Mouse (Mus musculus): Measurements from ENCODE around the gene Pum2. TPM values are rescaled to one million over a fixed set of nuclear protein-coding genes. Genes with fewer than 3 reads are reported as not detected.

Gene Pum2
- polyA plus RNA-seq, 1 experiment, result 9.0 TPM

GRCm38 (mm10) chr12:8754116-8754515 lies 80.2 kb downstream of the Pum2 start:
- Histone ChIP-seq H3K4me1 (peaks cover 9% of the 10 kb centered on the region), H3K9me3 (peaks cover 13% of the 10 kb centered on the region), H3K27me3 (replicated peaks) (no peaks in the 10 kb centered on the region), H3K4me3 (replicated peaks) (no peak overlapping the region), H3K36me3 (replicated peaks; ENCODE audit: low read length) (peaks cover 82% of the 10 kb centered on the region)
- no peak for TF ChIP-seq GATA1 (IDR thresholded peaks at IDR 0.05; ENCODE audit: borderline replicate concordance, low read length)
- TF ChIP-seq FLI1 (IDR thresholded peaks at IDR 0.05; ENCODE audit: low read length), result no peak

- Histone ChIP-seq H3K27me3 (replicated peaks) (peaks cover 4% of the 10 kb centered on the region), H3K4me1 (peaks cover 10% of the 10 kb centered on the region), H3K36me3 (replicated peaks; ENCODE audit: low read length) (peaks cover 47% of the 10 kb centered on the region), H3K4me3 (replicated peaks) (no peak overlapping the region), H3K9me3 (peaks cover 13% of the 10 kb centered on the region)
- TF ChIP-seq GATA1 (IDR thresholded peaks at IDR 0.05; ENCODE audit: borderline replicate concordance, low read length) (no peak), FLI1 (IDR thresholded peaks at IDR 0.05; ENCODE audit: low read length) (no peak)
Measured at GRCm38 (mm10) chr12:8758029-8758428, 84.1 kb downstream of the Pum2 start.

- no peak for TF ChIP-seq GATA1 (IDR thresholded peaks at IDR 0.05; ENCODE audit: borderline replicate concordance, low read length)
- Histone ChIP-seq H3K36me3 (replicated peaks; ENCODE audit: low read length) (peaks cover 36% of the 10 kb centered on the region), H3K4me3 (replicated peaks) (no peak overlapping the region), H3K9me3 (peaks cover 15% of the 10 kb centered on the region), H3K4me1 (peaks cover 11% of the 10 kb centered on the region), H3K27me3 (replicated peaks) (peaks cover 4% of the 10 kb centered on the region)
Measured at GRCm38 (mm10) chr12:8759115-8759514, 85.2 kb downstream of the Pum2 start.

GRCm38 (mm10) chr12:8759779-8760178 lies 85.8 kb downstream of the Pum2 start:
- TF ChIP-seq FLI1 (IDR thresholded peaks at IDR 0.05; ENCODE audit: low read length), result no peak
- TF ChIP-seq GATA1 (IDR thresholded peaks at IDR 0.05; ENCODE audit: borderline replicate concordance, low read length), result no peak
- Histone ChIP-seq H3K4me1 (peaks cover 11% of the 10 kb centered on the region), H3K27me3 (replicated peaks) (peaks cover 6% of the 10 kb centered on the region), H3K9me3 (peaks cover 15% of the 10 kb centered on the region), H3K4me3 (replicated peaks) (no peak overlapping the region), H3K36me3 (replicated peaks; ENCODE audit: low read length) (peaks cover 30% of the 10 kb centered on the region)

- Histone ChIP-seq H3K4me1 (peaks cover 5% of the 10 kb centered on the region; the same call in 1 of the 2 replicates), H3K27me3 (replicated peaks) (peaks cover 8% of the 10 kb centered on the region), H3K9me3 (peaks cover 15% of the 10 kb centered on the region), H3K4me3 (replicated peaks) (no peak overlapping the region), H3K36me3 (replicated peaks; ENCODE audit: low read length) (peaks cover 22% of the 10 kb centered on the region)
- TF ChIP-seq GATA1 (IDR thresholded peaks at IDR 0.05; ENCODE audit: borderline replicate concordance, low read length) (no peak), FLI1 (IDR thresholded peaks at IDR 0.05; ENCODE audit: low read length) (no peak)
Measured at GRCm38 (mm10) chr12:8760561-8760960, 86.6 kb downstream of the Pum2 start.

GRCm38 (mm10) chr12:8761058-8761457 lies 87.1 kb downstream of the Pum2 start:
- peaks cover 20% of the 10 kb centered on the region for H3K36me3 ChIP-seq (replicated peaks; ENCODE audit: low read length)
- no peak for TF ChIP-seq GATA1 (IDR thresholded peaks at IDR 0.05; ENCODE audit: borderline replicate concordance, low read length)
- no peak for TF ChIP-seq FLI1 (IDR thresholded peaks at IDR 0.05; ENCODE audit: low read length)
- peaks cover 15% of the 10 kb centered on the region for H3K9me3 ChIP-seq
- H3K27me3 ChIP-seq (replicated peaks), result peaks cover 10% of the 10 kb centered on the region
- H3K4me1 ChIP-seq, result peaks cover 5% of the 10 kb centered on the region; the same call in 1 of the 2 replicates
- H3K4me3 ChIP-seq (replicated peaks), result no peak overlapping the region

GRCm38 (mm10) chr12:8762667-8763066 lies 88.7 kb downstream of the Pum2 start:
- TF ChIP-seq FLI1 (IDR thresholded peaks at IDR 0.05; ENCODE audit: low read length) (no peak), GATA1 (IDR thresholded peaks at IDR 0.05; ENCODE audit: borderline replicate concordance, low read length) (no peak)
- Histone ChIP-seq H3K9me3 (peaks cover 7% of the 10 kb centered on the region), H3K4me3 (replicated peaks) (no peak overlapping the region), H3K36me3 (replicated peaks; ENCODE audit: low read length) (peaks cover 4% of the 10 kb centered on the region), H3K4me1 (peaks cover 5% of the 10 kb centered on the region; the same call in 1 of the 2 replicates), H3K27me3 (replicated peaks) (peaks cover 13% of the 10 kb centered on the region)

DNA sequence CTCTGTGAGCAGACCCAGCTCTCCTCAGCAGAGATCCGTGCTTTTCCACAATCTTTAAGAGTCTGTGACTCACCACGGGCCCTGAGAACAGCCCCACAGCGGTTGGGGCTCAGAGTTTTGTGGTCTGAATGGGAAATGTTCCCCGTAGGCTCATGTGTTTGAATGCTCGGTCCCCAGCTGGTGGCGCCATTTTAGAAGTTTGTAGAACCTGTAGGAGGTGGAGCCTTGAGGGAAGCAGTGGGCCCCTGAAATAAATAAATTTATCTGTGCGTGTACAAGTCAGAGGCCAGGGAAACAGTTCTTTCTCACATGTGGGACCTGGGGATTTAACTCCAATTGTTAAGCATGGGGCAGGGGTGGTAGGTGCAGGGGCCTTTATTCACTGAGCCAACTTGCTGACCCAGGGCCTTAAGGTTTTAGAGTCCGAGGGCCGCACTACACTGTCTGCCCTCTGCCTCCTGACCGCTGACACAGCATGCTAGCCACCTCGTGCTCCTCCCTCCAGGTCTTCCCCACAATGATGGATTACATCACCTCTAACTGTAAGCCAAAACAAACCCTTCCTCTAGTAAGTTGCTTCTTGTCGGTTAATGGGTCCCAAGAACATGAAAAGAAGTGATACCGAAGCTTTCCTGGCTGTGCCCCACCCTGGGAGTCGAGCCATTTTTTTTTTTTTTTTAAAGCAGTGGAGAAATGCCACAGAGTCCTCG lies 90.4 kb downstream of the Pum2 start:
- peaks cover 9% of the 10 kb centered on the region for H3K9me3 ChIP-seq
- H3K36me3 ChIP-seq (replicated peaks; ENCODE audit: low read length), result no peaks in the 10 kb centered on the region
- TF ChIP-seq FLI1 (IDR thresholded peaks at IDR 0.05; ENCODE audit: low read length), result no peak
- TF ChIP-seq GATA1 (IDR thresholded peaks at IDR 0.05; ENCODE audit: borderline replicate concordance, low read length), result no peak
- no peak overlapping the region for H3K4me3 ChIP-seq (replicated peaks)
- H3K27me3 ChIP-seq (replicated peaks), result peaks cover 18% of the 10 kb centered on the region
- H3K4me1 ChIP-seq, result peaks cover 5% of the 10 kb centered on the region; the same call in 1 of the 2 replicates

DNA sequence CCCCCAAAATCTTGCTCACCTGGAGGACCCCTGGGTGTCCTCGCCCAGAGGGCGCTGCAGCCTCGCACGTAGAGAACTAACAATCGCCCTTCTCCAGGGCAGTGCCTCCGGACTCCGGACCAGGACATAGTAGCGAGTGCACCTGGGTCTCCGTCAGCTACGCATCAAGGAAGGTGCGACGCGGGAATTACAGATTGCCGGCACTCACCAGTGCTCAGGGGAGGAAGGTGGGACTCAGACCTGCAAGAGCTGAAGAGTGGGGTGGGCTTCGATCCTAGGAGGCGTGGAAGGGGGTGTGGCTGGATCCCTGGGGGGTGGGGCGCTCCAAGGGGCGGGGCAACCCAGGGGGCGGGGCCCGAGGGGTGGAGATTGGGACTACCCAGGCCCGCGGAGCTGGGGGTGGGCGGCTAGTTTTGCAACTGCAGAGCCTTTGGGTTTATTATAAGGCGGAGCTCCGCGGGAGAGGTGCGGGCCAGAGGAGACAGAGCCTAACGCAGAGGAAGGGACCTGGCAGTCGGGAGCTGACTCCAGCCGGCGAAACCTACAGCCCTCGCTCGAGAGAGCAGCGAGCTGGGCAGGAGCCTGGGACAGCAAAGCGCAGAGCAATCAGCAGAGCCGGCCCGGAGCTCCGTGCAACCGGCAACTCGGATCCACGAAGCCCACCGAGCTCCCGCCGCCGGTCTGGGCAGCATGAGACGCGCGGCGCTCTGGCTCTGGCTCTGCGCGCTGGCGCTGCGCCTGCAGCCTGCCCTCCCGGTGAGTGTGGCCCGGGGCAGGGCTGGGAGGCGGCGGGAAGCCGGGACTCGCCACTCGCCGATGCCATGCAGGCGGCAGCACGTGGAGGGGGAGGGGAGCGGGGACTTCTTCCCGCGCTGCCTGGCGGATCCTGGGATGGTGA lies 97.3 kb downstream of the Pum2 start, which contains the start of gene Sdc1:
TSS of gene Sdc1 (plus strand) at position 378 of the 898 bp plus-strand sequence.
- peak within 1 kb of the TSS; percentile 93 for H3K4me3 ChIP-seq (replicated peaks)
- no peak for TF ChIP-seq FLI1 (IDR thresholded peaks at IDR 0.05; ENCODE audit: low read length)
- no peak for TF ChIP-seq GATA1 (IDR thresholded peaks at IDR 0.05; ENCODE audit: borderline replicate concordance, low read length)
- peaks cover 74% of the 10 kb centered on the region for H3K27me3 ChIP-seq (replicated peaks)
- peaks cover 33% of the 10 kb centered on the region for H3K4me1 ChIP-seq
- H3K9me3 ChIP-seq, result peaks cover 14% of the 10 kb centered on the region
- no peaks in the 10 kb centered on the region for H3K36me3 ChIP-seq (replicated peaks; ENCODE audit: low read length)

Measured in megakaryocyte, embryonic 14.5 days (primary cell).